Mouse (Mus musculus) olfactory bulb, adult 2 months (tissue): ENCODE measurements around the gene Hdac4. TPM values are rescaled to one million over a fixed set of nuclear protein-coding genes. Genes with fewer than 3 reads are reported as not detected.

ENCODE experiments used
- H3K27ac ChIP-seq: fragments of 200-500 bp; 2 replicates; pipeline ENCODE4 v1.5.1; 2012; ENCODE audit warnings: low read depth, low read length; ENCODE audit not compliant: insufficient read depth
- H3K4me1 ChIP-seq: fragments of 200-500 bp; 2 replicates; pipeline ENCODE4 v1.6.1; 2012; ENCODE audit warnings: low read length; ENCODE audit not compliant: control insufficient read depth, insufficient read depth
- H3K4me3 ChIP-seq: fragments of 200-500 bp; 2 replicates; pipeline ENCODE4 v1.5.1; 2012; ENCODE audit warnings: mild to moderate bottlenecking, low read depth, low read length, moderate library complexity; ENCODE audit not compliant: insufficient read depth
- CTCF ChIP-seq: fragments of 200-500 bp; IDR thresholded peaks from 2 replicates; pipeline ENCODE4 v1.5.1; 2012; ENCODE audit warnings: low read depth, mild to moderate bottlenecking, low read length, moderate library complexity; ENCODE audit not compliant: insufficient read depth
- POLR2A ChIP-seq: fragments of 200-500 bp; IDR thresholded peaks from 2 replicates; pipeline ENCODE4 v1.6.1; 2012; ENCODE audit warnings: mild to moderate bottlenecking, low read depth, low read length, moderate library complexity; ENCODE audit not compliant: insufficient read depth
- WGBS: fragments of 180-500 bp; shearing (Covaris S2); methylation state at CpG from one replicate; pipeline ENCODE4 v1.1.7; 2018; 5-methylcytosine and 5-hydroxymethylcytosine counted together
- polyA plus RNA-seq: library from polyadenylated mRNA; stranded (reverse); fragments of >200 nt; gene quantifications from 2 replicates; pipeline ENCODE4 v1.2.4, GENCODE M21; 2012; ENCODE audit warnings: low replicate concordance; ENCODE audit not compliant: missing spikeins, insufficient read depth, insufficient read length

Hdac4 gene
- polyA plus RNA-seq, 1 experiment, result not detected

DNA sequence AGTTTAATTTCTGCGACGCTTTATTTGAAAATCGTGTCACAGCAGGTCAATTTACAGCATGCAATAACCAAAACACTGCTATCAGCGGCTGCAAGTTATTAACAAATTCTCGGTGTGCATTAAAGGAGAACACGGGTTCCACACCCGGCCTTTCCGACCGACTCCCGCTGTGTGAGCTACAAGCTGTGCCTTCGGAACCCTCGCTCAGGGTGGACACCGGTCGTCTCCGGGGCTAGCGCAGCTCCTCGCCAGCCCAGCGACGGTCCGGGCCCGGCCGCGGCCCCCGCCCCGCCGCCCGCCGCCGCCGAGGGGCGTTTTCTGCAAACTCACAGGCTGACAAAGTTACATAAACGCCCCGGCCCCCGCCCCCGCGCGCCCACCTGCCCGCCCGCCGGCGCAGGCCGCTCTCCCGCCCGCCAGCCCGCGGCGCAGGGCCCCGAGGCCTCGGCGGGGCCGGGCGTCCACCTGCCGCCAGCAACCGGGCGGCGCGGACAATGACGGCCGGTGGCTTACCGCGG lies 16.0 kb downstream of the Hdac4 start:
- no peak for TF ChIP-seq POLR2A
- no peak for TF ChIP-seq CTCF
- peaks cover 22% of the 10 kb centered on the region for H3K4me1 ChIP-seq
- 3% methylated on average over 59 of the region's 61 CpGs for WGBS
- peak overlapping the region; percentile 90 for H3K27ac ChIP-seq
- peak overlapping the region; percentile 85 for H3K4me3 ChIP-seq

DNA sequence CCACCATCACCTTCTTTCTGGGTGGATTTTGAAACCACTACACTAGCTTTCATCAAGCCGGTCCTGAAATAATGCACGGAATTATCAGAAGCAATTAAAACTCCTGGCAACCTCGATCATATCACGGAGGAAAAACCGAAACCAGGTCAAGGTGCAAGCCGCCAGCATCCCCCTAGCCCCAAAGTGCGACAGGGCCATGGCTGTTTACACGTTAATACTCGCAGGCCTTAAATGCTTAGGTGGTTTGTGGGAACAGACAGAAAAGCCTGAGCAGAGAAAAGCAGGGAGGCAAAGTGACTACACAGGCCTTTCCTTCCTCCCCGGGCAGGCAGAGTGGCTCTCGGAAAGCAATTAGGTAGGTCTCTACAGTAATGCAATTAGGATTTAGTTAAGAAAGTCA lies 16.4 kb downstream of the Hdac4 start:
- Histone ChIP-seq H3K4me1 (peaks cover 23% of the 10 kb centered on the region), H3K27ac (peak overlapping the region; percentile 90), H3K4me3 (peak overlapping the region; percentile 85)
- WGBS, result 6% methylated on average over 11 of the region's 11 CpGs
- no peak for TF ChIP-seq CTCF
- TF ChIP-seq POLR2A, result no peak

DNA sequence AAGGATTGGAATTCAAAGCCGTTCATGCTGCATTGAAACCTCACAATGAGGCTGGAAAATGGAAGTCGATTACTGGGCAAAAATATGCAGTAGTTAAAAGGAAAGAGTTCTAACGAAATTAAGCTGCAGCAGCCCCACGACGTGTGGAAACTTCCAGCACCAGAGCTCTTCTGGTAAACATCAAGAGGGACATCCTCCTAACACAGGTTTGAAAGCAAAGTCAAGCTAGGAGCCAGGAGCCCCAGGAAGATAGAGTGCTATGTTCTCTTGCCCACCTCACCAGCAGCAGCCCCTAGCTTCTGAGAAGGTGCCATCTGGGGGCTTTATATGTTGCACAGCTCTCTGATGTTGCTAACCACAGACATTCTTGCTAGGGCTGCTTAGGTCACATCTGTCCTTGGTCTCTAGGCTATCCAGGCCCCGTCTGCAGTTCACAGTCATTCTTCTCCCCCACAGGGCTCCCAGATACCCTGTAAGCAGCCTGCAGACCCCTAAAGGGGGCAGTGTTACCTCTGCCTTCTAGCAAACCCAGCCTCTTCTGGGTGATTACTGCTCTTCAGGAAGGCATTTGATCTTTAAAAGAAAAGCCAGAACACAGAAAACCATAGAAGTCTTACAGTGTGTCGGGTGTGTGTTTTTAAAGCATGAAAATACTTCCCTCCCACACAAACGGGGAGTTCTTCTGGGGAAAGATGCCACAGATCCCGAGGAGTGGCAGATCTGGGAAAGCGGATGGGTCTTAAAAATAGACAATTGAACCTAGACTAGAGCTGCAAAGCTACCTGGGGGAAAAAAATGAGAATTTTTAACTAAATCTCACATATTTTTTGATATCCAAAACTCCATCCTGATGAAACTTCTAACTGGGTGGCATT lies 17.2 kb downstream of the Hdac4 start:
- Histone ChIP-seq H3K4me1 (peaks cover 30% of the 10 kb centered on the region), H3K4me3 (peak overlapping the region; percentile 43), H3K27ac (peak overlapping the region; percentile 87)
- 7% methylated on average over 10 of the region's 10 CpGs for WGBS
- TF ChIP-seq CTCF (no peak), POLR2A (no peak)

GRCm38 (mm10) chr1:92177599-92177998 lies 17.9 kb downstream of the Hdac4 start:
- H3K4me1 ChIP-seq, result peaks cover 35% of the 10 kb centered on the region
- 22% methylated on average over 5 of the region's 5 CpGs for WGBS
- peak overlapping the region; percentile 87 for H3K27ac ChIP-seq
- H3K4me3 ChIP-seq, result peak overlapping the region; percentile 43
- TF ChIP-seq CTCF, result no peak
- TF ChIP-seq POLR2A, result no peak

DNA sequence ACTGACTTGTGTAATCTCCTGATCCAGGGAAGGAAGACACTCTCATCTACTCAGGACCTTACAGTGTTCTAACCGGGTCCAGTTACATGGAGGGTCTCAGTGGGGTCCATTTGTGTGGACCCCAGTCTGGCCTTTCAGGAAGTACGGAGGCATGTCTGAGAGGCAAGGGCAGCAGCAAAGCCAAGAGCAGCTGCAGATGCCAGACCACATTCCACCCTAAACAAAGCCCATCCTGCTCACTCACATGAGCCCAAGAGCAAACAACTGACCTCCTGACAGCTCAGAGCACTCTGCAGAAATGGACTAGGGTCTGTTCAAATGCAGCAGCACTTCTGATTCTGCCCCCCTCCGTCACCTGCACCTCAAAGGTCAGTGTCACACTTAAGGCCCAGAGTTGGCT lies 18.3 kb downstream of the Hdac4 start:
- peaks cover 39% of the 10 kb centered on the region for H3K4me1 ChIP-seq
- H3K4me3 ChIP-seq, result peak overlapping the region; percentile 43
- TF ChIP-seq CTCF (no peak), POLR2A (no peak)
- H3K27ac ChIP-seq, result no peak overlapping the region
- 55% methylated on average over 3 of the region's 3 CpGs for whole genome bisulfite sequencing

GRCm38 (mm10) chr1:92175266-92175665 lies 20.2 kb downstream of the Hdac4 start:
- 52% methylated on average over 6 of the region's 6 CpGs for WGBS
- no peak for TF ChIP-seq POLR2A
- no peak for TF ChIP-seq CTCF
- Histone ChIP-seq H3K27ac (peak overlapping the region; percentile 37; the same call in 1 of the 2 replicates), H3K4me1 (peaks cover 48% of the 10 kb centered on the region), H3K4me3 (no peak overlapping the region)

DNA sequence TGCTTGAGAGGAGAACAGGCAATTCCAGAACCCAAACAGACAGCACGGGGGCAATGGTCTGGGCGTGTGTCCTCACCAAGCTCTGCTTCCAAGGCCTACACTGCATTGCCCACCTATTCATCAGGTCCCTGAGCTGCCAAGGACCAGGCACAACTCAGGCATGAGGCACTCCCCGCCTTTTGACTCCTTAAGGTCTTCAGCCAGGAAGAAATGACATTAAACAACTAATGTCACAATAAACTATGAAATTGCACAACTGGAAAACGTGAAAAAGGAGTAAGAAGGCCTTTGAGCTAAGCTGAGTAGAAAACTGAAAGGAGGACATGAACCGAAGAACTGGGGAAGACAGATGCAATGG lies 20.6 kb downstream of the Hdac4 start:
- no peak for TF ChIP-seq CTCF
- TF ChIP-seq POLR2A, result no peak
- WGBS, result 47% methylated on average over 5 of the region's 5 CpGs
- Histone ChIP-seq H3K27ac (peak overlapping the region; percentile 37; the same call in 1 of the 2 replicates), H3K4me1 (peaks cover 50% of the 10 kb centered on the region), H3K4me3 (no peak overlapping the region)

DNA sequence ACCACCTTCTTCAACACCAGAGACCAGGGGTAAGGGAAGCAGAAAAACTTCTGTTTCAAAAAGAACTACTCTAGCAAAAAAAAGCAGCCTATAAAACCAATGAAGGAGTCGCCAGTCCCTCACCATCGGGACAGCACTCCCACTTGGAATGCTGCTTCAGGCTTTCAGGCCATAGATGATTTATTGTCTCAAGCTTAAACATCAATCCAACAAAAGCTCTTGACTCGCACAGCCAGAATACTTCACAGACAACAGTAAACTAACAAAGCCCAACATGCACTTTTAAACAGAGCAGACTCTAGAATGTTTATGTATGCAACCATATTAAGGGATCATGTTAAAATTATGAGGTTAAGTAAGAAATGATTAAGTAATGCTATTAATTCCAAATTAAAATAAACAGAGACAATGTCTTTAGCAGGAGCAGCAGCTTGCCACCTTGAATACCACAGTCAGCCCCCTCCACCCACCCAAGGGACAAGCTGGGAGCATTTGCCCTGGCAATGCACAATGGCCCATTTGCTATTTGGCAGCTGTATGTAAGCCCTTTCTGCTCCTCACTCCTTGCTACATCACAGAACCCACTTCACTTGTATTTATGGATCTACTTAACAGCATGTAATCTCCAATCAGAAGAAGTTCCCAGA lies 21.1 kb downstream of the Hdac4 start:
- 30% methylated on average over 3 of the region's 3 CpGs for WGBS
- H3K4me1 ChIP-seq, result peaks cover 54% of the 10 kb centered on the region
- no peak for TF ChIP-seq CTCF
- TF ChIP-seq POLR2A, result no peak
- H3K27ac ChIP-seq, result no peak overlapping the region
- no peak overlapping the region for H3K4me3 ChIP-seq

DNA sequence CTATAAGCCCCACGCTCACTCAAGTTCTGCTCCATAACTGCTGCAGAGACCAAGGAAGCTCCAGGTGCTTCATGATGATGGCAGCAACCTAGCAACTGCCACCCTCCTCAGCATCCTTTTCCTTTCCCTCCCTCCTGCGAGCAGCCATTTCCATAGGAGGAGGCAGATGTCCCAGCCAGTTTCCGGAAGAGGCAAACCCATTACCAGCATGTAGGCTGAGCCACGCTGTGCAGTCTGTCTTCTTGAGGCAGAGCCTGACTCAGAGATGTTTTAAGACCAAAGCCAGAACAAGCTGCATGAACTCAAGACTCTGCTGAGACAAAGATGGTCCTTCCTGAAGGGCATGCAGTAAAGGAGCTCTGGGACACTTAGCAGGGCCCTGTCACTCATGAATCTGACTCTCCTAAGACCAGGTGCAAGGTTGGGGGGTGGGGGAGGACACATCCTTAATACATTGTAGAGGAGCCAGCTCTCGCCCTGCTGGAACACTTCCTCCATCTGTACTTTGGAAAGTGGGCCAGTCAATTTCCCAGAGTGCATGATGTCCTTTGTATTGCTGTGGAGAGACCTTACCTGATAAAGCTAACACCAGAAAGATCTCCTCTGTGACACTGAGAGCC lies 24.8 kb downstream of the Hdac4 start:
- Histone ChIP-seq H3K27ac (peak overlapping the region; percentile 56), H3K4me1 (peaks cover 60% of the 10 kb centered on the region), H3K4me3 (no peak overlapping the region)
- 35% methylated on average over 5 of the region's 5 CpGs for WGBS
- TF ChIP-seq CTCF, result no peak
